28 mouse cellular contexts compared by ENCODE assay signal in genomic region chr11:3462846-3463245, GRCm38 (mm10). TPM values are rescaled to one million over a fixed set of nuclear protein-coding genes. Genes with fewer than 3 reads are reported as not detected.
"Had no signal": no experiment of that assay in that cellular context is flagged by ENCODE, and none has a peak within 500 bp of the region (broad histone marks: within the 10 kb centered on the region; RNA-seq: fewer than 3 reads in every experiment).

No protein-coding gene starts in this region.

- H3K36me3 ChIP-seq: heart, embryonic 10.5 days; heart, embryonic 12.5 days; hindbrain, embryonic 10.5 days; hindbrain, embryonic 12.5 days; intestine, embryonic 15.5 days; kidney, embryonic 15.5 days; limb, embryonic 10.5 days; limb, embryonic 12.5 days; liver, embryonic 13.5 days had no signal

- H3K9me3 ChIP-seq: heart, embryonic 10.5 days; heart, embryonic 12.5 days; hindbrain, embryonic 10.5 days; hindbrain, embryonic 12.5 days; intestine, embryonic 15.5 days; kidney, embryonic 15.5 days; limb, embryonic 10.5 days; limb, embryonic 12.5 days; liver, embryonic 13.5 days had no signal

- H3K4me1 ChIP-seq: heart, embryonic 10.5 days; heart, embryonic 12.5 days; hindbrain, embryonic 10.5 days; hindbrain, embryonic 12.5 days; intestine, embryonic 15.5 days; limb, embryonic 10.5 days; limb, embryonic 12.5 days; liver, embryonic 13.5 days had no signal

- H3K4me3 ChIP-seq: gastrocnemius, adult 2 months; heart, embryonic 10.5 days; heart, embryonic 12.5 days; hindbrain, embryonic 10.5 days; hindbrain, embryonic 12.5 days; intestine, embryonic 15.5 days; kidney, embryonic 15.5 days; layer of hippocampus, adult 2 months; left cerebral cortex, adult 2 months; limb, embryonic 10.5 days; limb, embryonic 12.5 days; liver, embryonic 13.5 days had no signal

- H3K27ac ChIP-seq: gastrocnemius, adult 2 months; heart, embryonic 10.5 days; hindbrain, embryonic 10.5 days; hindbrain, embryonic 12.5 days; hindbrain, embryonic 14.5 days; intestine, embryonic 15.5 days; kidney, embryonic 15.5 days; layer of hippocampus, adult 2 months; left cerebral cortex, adult 2 months; limb, embryonic 10.5 days; limb, embryonic 12.5 days; liver, embryonic 13.5 days had no signal

- H3K4me2 ChIP-seq: heart, embryonic 12.5 days; hindbrain, embryonic 12.5 days; hindbrain, embryonic 14.5 days; intestine, embryonic 15.5 days; kidney, embryonic 15.5 days; limb, embryonic 12.5 days; liver, embryonic 11.5 days; liver, embryonic 13.5 days had no signal

- ATAC-seq: hindbrain, embryonic 16.5 days; inflammation-experienced regulatory T-cells, adult 6 months; intestine, embryonic 15.5 days; intestine, postnatal 0 days had no signal

- DNase-seq: gastrocnemius, adult 2 months; gastrocnemius, postnatal 10 days; gastrocnemius, postnatal 25 days; heart, adult 18-20 months; heart, postnatal 10 days; heart, postnatal 4 days; kidney, adult 18-20 months; kidney, adult 8-10 months; kidney, postnatal 10 days; kidney, postnatal 25 days; kidney, postnatal 4 days; liver; liver, embryonic 13.5 days had no signal

- H3K9ac ChIP-seq: heart, embryonic 12.5 days; hindbrain, embryonic 12.5 days; hindbrain, embryonic 14.5 days; intestine, embryonic 15.5 days; kidney, embryonic 15.5 days; liver, embryonic 13.5 days had no signal

- H3K27me3 ChIP-seq: heart, embryonic 12.5 days; hindbrain, embryonic 12.5 days; intestine, embryonic 15.5 days; kidney, embryonic 15.5 days; limb, embryonic 12.5 days; liver, embryonic 13.5 days had no signal

RNA-seq across cellular contexts. Expression of gene Inpp5j, which starts 41.8 kb away (rescaled TPM):
- polyA plus RNA-seq: inflammation-experienced regulatory T-cells, adult 6 months; limb, embryonic 12.5 days had no signal
